Mouse (Mus musculus) heart, adult 18-20 months (tissue): ENCODE results near the gene Lrig3. TPM values are rescaled to one million over a fixed set of nuclear protein-coding genes. Genes with fewer than 3 reads are reported as not detected.

Experiments
- DNase-seq, 2 experiments: peaks; one replicate each; pipeline ENCODE4 v3.0.0; 2021 to 2022; ENCODE audit warnings: mixed read lengths in 1 of 2
- long read RNA-seq, 2 experiments: library from polyadenylated mRNA; stranded (forward); transcript quantifications; one replicate each; pipeline ENCODE4 v2.0.0; 2021
- total RNA-seq, 2 experiments: library from RNA; stranded (reverse); gene quantifications; 2 replicates each; pipeline ENCODE4 v1.2.3; 2021

Gene Lrig3
- 1 to 10 TPM; 1.5 to 2.7 TPM for total RNA-seq
- long read RNA-seq, experiment 1: 0 reads
- long read RNA-seq, experiment 2: 0 reads

GRCm38 (mm10) chr10:125965968-125966480 is at the start of gene Lrig3:
Gene Lrig3, plus strand, starts transcription at chr10:125966168.
- DNase-seq: peak; percentile 85 to 90

- no peak for DNase-seq
Observed at GRCm38 (mm10) chr10:125916781-125917180, 49.2 kb upstream of the Lrig3 start.

GRCm38 (mm10) chr10:125917436-125917871 is 48.5 kb upstream of the Lrig3 start:
- DNase-seq: no peak

- no peak for DNase-seq
Observed at GRCm38 (mm10) chr10:125918994-125919393, 47.0 kb upstream of the Lrig3 start.

- no peak for DNase-seq
Observed at GRCm38 (mm10) chr10:125921654-125922446, 44.1 kb upstream of the Lrig3 start.

- no peak for DNase-seq
Observed at GRCm38 (mm10) chr10:125929961-125930360, 36.0 kb upstream of the Lrig3 start.

- no peak for DNase-seq
Observed at GRCm38 (mm10) chr10:125933388-125933787, 32.6 kb upstream of the Lrig3 start.

GRCm38 (mm10) chr10:125934095-125934494 is 31.9 kb upstream of the Lrig3 start:
- DNase-seq: no peak

GRCm38 (mm10) chr10:125937517-125938497 is 28.2 kb upstream of the Lrig3 start:
- DNase-seq: no peak

GRCm38 (mm10) chr10:125938528-125939402 is 27.2 kb upstream of the Lrig3 start:
- DNase-seq: no peak

GRCm38 (mm10) chr10:125940316-125941059 is 25.5 kb upstream of the Lrig3 start:
- peak in 1 of 2 experiments; percentile 13 for DNase-seq

- DNase-seq: no peak
Observed at GRCm38 (mm10) chr10:125943098-125943497, 22.9 kb upstream of the Lrig3 start.

GRCm38 (mm10) chr10:125944762-125945504 is 21.0 kb upstream of the Lrig3 start:
- DNase-seq: no peak

GRCm38 (mm10) chr10:125948842-125949474 is 17.0 kb upstream of the Lrig3 start:
- DNase-seq: peak in 1 of 2 experiments; percentile 10

- DNase-seq: no peak
Observed at GRCm38 (mm10) chr10:125951633-125952032, 14.3 kb upstream of the Lrig3 start.

GRCm38 (mm10) chr10:125954343-125954742 is 11.6 kb upstream of the Lrig3 start:
- DNase-seq: no peak

GRCm38 (mm10) chr10:125954747-125955530 is 11.0 kb upstream of the Lrig3 start:
- no peak for DNase-seq

- peak in 1 of 2 experiments; percentile 2 for DNase-seq
Observed at GRCm38 (mm10) chr10:125961411-125962107, 4.4 kb upstream of the Lrig3 start.
